Mouse (Mus musculus): ENCODE data around the gene Rbbp8nl.

The Rbbp8nl gene

GRCm38 (mm10) chr2:180289440-180290108 is at the start of gene Rbbp8nl:
Rbbp8nl (minus strand) TSS chr2:180289879.
- DNase-seq: peak; percentile 67

DNA sequence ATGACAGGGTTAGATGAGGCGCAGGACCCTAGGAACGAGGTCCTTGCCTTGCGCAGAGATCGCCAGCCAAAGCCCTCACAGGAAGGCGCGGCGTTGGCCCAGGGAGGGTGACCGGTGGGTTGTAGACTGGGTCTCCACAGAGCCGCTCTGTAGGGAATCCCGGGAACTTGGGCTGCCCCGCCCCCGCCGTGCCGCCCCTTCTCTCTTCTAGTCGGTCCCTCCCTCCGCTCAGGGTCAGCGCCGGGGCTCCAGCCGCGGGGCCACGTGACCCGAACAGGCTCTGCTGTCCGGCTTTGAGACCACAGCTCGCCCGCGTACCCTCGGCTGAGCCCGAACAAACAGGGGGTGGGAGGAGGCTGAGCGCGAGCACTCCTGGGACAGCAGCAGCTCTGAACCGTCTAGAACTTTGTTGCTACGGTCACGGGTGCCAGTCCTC is 44.9 kb upstream of the Rbbp8nl start, which contains the start of gene Gata5:
Gene Gata5, minus strand, starts transcription at position 149 of the 436 bp plus-strand sequence.
- DNase-seq: peak; percentile 17

- peak; percentile 8 for DNase-seq
Measured at GRCm38 (mm10) chr2:180333778-180334550, 44.3 kb upstream of the Rbbp8nl start.

DNA sequence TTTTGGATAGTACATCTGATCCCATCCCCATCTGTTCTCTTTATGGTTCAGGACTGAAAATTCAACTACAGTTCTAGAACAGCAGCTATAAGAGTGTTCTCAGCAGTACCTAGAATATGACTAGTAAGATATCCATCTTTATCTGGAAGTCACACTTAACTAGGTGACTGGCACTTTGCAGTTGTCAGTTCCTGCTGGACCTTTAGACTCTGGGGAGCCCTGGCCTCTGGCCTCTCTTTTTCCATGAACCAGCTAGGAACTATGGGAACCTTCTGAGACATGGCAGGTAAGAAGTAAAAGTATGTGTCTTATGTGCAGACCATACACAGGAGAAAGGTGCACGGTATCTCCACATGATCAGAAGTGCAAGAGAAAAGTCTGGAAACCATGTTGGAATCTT is 39.8 kb upstream of the Rbbp8nl start:
- DNase-seq: no peak

DNA sequence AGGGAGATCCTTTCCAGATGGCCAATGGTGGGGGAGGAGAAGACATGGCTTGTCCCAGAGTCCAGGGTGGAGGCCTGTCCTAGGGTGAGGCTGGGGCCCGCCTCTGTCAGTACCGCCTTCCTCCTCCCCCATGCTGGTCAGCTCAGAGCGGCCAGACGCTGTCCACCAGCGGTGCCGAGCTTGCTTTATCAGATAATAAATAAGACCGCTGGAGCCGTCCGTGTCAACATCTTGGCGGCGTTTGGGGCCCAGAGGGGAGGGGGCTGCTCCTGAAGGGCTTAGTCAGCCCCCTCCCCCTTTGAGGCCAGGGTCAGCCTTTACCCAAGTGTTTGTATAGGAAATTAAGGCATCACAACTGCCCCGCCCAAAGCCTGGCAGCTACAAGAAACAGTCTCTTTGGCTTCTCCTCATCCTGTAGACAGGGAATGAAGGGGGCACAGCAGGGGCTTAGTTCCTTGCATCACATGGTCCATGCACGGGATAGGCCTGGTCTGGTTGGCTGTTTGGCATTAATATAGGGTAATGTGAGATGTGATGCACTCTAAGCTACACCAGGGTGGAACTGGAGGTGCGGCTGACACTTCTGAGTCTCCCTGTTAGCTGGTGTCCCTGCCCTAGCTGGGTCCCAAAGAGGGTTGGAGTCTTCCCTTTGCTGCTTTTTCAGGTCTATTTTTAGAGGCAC is 33.1 kb upstream of the Rbbp8nl start:
- no peak for DNase-seq

GRCm38 (mm10) chr2:180320216-180320615 is 30.5 kb upstream of the Rbbp8nl start:
- DNase-seq: no peak

DNA sequence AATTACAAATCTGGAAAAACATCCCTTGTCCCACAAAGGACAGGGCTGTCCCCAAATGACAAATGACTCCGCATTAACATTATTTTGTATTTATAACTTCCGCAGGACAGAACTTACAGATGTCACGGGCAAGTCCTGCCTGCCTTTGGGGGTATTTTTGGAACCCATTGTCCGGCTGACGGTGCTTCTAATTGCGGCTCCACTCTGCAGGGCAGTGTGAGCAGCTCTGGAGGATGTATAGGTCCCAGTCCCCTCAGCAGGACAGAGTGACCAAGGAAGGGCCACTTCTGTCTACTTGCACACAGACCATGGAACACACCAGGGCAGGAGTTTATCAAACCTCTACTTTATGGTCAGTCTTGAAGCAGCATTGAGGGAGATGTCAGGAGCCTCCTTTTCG is 27.9 kb upstream of the Rbbp8nl start:
- no peak for DNase-seq

GRCm38 (mm10) chr2:180314292-180314691 is 24.6 kb upstream of the Rbbp8nl start:
- no peak for DNase-seq

DNA sequence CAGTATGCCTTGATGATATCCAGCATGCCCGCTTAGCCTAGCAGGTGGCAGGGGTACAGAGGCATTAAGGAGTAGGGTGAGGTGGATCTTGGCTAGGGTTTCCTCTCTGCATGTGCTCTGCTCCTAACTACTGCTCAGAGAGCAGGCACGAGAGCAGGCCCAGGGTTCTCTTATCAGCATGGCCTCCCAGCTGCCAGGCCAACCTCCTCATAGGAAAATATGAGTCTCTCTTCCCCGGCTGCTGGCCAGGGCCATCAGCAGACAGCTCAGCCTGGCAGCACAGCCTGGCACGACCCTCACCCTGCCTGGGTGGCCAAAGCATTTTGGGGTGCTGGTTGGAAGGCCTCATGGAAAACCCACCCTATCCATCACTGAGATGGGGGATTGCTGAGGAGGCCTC is 21.5 kb upstream of the Rbbp8nl start:
- DNase-seq: no peak

DNA sequence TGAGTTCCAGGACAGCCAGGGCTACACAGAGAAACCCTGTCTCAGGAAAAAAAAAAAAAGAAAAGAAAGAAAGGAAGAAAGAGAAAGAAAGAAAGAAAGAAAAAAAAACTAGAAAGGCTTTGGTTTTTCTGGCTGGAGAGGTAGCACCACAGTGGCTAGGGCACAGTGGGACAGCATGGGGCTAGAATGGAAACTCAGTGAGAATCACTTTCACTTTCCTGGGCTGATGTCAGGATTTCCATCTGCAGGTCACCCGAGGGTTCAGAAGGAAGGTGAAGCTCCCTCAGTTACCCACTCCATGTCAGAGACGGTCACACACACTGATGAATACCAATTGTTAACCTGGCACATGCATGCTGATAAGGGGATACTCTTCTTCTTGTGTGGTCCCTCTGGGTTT is 18.0 kb upstream of the Rbbp8nl start:
- no peak for DNase-seq

- DNase-seq: no peak
Measured at GRCm38 (mm10) chr2:180306423-180307168, 16.9 kb upstream of the Rbbp8nl start.

GRCm38 (mm10) chr2:180306009-180306408 is 16.3 kb upstream of the Rbbp8nl start:
- no peak for DNase-seq

DNA sequence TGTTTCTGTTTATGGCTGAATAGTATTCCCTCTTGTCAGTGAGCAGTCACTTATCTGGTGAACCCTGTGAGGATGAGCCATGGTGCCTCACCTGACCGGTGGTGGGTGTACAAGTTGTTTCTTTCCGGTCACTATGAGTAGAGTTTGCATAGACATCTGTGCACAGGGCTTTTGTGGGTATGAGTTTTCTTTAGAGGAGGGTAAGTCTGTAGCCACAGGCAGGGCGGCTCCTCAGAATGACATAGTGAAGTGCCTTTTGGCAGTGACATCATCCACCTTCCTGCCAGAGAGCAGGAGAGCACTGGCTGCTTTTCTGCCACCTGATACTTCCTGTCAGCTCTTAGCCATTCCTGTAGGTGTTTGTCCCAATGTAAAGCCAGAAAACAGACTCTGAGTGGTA is 15.8 kb upstream of the Rbbp8nl start:
- no peak for DNase-seq

- no peak for DNase-seq
Measured at GRCm38 (mm10) chr2:180304554-180304953, 14.9 kb upstream of the Rbbp8nl start.

DNA sequence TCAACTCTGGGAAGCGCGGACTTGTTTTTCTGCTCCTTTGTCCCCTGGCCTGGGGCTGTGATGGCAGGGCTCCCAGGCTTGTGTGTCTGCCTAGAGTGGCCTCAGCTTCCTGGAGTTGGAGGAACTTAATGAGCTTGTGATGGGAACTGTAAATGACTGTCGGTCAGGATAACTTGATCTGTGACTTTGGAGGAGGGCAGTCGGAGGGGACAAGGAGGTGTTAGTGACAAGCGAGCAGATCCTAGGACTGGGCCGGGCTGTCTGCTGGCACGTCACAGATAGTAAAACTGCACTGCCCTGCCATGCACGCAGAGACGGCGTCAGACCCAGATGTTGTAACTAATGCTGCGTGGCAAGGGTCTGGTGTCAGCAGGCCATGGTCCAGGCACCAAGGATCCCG is 13.8 kb upstream of the Rbbp8nl start:
- no peak for DNase-seq

- no peak for DNase-seq
Measured at GRCm38 (mm10) chr2:180302201-180302600, 12.5 kb upstream of the Rbbp8nl start.

- DNase-seq: no peak
Measured at GRCm38 (mm10) chr2:180300771-180301170, 11.1 kb upstream of the Rbbp8nl start.

GRCm38 (mm10) chr2:180300252-180300651 is 10.6 kb upstream of the Rbbp8nl start:
- DNase-seq: no peak

- DNase-seq: no peak
Measured at GRCm38 (mm10) chr2:180292906-180293305, 3.2 kb upstream of the Rbbp8nl start.

GRCm38 (mm10) chr2:180292026-180292425 is 2.3 kb upstream of the Rbbp8nl start:
- no peak for DNase-seq

DNA sequence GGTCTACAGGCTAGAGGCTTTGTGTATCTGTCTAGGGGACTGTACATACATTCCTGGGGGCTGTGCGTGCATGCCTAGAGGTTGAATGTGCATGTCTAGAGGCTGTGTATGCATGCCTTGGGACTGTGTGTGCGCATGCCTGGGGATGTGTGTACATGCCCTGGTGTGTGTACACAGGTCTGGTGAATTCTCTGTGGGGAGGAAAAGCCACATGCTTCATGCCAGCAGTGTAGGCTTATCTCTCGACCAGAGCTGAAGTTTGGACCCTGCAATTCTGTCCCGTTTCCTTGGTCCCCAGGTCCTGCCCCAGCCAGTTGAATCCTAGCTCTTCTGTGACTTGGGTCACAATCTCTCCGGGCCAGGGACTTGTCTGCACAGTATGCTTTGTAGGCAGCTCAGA is 1.9 kb upstream of the Rbbp8nl start:
- no peak for DNase-seq

- no peak for DNase-seq
Measured at GRCm38 (mm10) chr2:180290503-180290902, 824 bp upstream of the Rbbp8nl start.

- no peak for DNase-seq
Measured at GRCm38 (mm10) chr2:180288966-180289365, 713 bp downstream of the Rbbp8nl start.

Data from kidney, adult 9 months (tissue).